Mouse (Mus musculus) C2C12 (cell line): Measurements from ENCODE around the gene Tctex1d1.

Experiments used
- CEBPB ChIP-seq: IDR thresholded peaks from one replicate; pipeline ENCODE4 v1.6.1; 2011; ENCODE audit warnings: low read depth, mild to moderate bottlenecking, control low read depth, moderate library complexity
- CTCF ChIP-seq: IDR thresholded peaks from one replicate; pipeline ENCODE4 v1.5.1; 2011; ENCODE audit not compliant: control insufficient read depth, insufficient read depth, insufficient read length
- MAX ChIP-seq: IDR thresholded peaks from one replicate; pipeline ENCODE4 v1.6.1; 2011; ENCODE audit warnings: mild to moderate bottlenecking, control low read depth
- MYOD1 ChIP-seq: IDR thresholded peaks from one replicate; pipeline ENCODE4 v1.6.1; 2011; ENCODE audit warnings: low read depth; ENCODE audit not compliant: control insufficient read depth, insufficient read length
- MYOG ChIP-seq: IDR thresholded peaks from one replicate; pipeline ENCODE4 v1.6.1; 2011; ENCODE audit not compliant: control insufficient read depth, insufficient read length; ENCODE audit errors: extremely low read depth
- USF1 ChIP-seq: IDR thresholded peaks from one replicate; pipeline ENCODE4 v1.6.1; 2011; ENCODE audit warnings: low read depth, mild to moderate bottlenecking, control low read depth, moderate library complexity

- no peak for TF ChIP-seq CTCF
- no peak for TF ChIP-seq MYOG
- TF ChIP-seq CEBPB, result no peak
- TF ChIP-seq MAX, result no peak
- no peak for TF ChIP-seq MYOD1
- no peak for TF ChIP-seq USF1
These were observed 26.3 kb downstream of the Tctex1d1 start for GRCm38 (mm10) chr4:103004681-103005080.
